Mouse (Mus musculus) cerebellum, adult 2 months (tissue): Measurements from ENCODE around the gene Zfp365.

Experiments used
- CTCF ChIP-seq: fragments of 200-500 bp; IDR thresholded peaks from 2 replicates; pipeline ENCODE4 v1.5.1; 2011; ENCODE audit warnings: low read depth, mild to moderate bottlenecking, control low read depth, low read length, moderate library complexity, borderline replicate concordance; ENCODE audit not compliant: insufficient read depth
- POLR2A ChIP-seq: fragments of 200-500 bp; IDR thresholded peaks from 2 replicates; pipeline ENCODE4 v1.6.1; 2011; ENCODE audit warnings: low read length, control low read depth, borderline replicate concordance; ENCODE audit not compliant: insufficient read depth

DNA sequence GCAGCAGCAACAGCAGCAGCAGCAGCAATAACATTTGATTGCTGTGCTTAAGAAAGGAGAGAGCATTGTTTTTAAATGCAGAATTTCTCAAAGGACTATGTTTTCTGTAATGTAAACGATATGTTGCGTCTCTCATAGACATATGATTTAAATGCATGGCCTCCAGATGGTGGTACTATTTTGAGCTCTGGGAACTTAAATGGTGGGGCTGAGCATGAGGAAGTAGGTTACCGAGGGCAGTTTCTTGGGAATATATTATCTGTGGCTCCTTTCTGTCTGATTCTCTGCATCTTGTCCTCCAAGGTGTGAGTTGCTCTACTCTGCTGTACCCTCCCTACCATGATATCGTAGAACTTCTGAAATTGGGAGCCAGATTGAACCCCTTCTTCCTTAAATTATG, 31.8 kb downstream of the Zfp365 start:
- TF ChIP-seq CTCF = no peak
- TF ChIP-seq POLR2A = no peak
